Mouse (Mus musculus) myocyte (in vitro differentiated cells): ENCODE measurements at regions not wholly inside any gene's neighbourhood (a gene's known extent, or its start where the extent isn't known, plus 50 kb on each side); places are given as distances from the start of the nearest gene placed in this dataset.

Experiments used
- H3K27me3 ChIP-seq: one replicate; pipeline ENCODE4 v1.6.1; 2011; ENCODE audit not compliant: control insufficient read depth, insufficient read depth, insufficient read length
- H3K36me3 ChIP-seq: one replicate; pipeline ENCODE4 v1.6.1; 2011; ENCODE audit not compliant: control insufficient read depth, insufficient read depth
- H3K4me2 ChIP-seq: one replicate; pipeline ENCODE4 v1.6.1; 2011; ENCODE audit warnings: low read depth, control low read depth
- H3K4me3 ChIP-seq: one replicate; pipeline ENCODE4 v1.5.1; 2011; ENCODE audit warnings: mild to moderate bottlenecking, control low read depth, moderate library complexity
- H3K79me2 ChIP-seq: one replicate; pipeline ENCODE4 v1.6.1; 2011; ENCODE audit not compliant: control insufficient read depth, insufficient read depth
- H3ac ChIP-seq: one replicate; pipeline ENCODE4 v1.6.1; 2011; ENCODE audit not compliant: control insufficient read depth, insufficient read length
- CEBPB ChIP-seq: IDR thresholded peaks from 2 replicates; pipeline ENCODE4 v1.6.1; 2011; ENCODE audit warnings: mild to moderate bottlenecking, moderate library complexity; ENCODE audit not compliant: poor library complexity, insufficient read depth, severe bottlenecking
- E2F4 ChIP-seq: IDR thresholded peaks from one replicate; pipeline ENCODE4 v1.6.1; 2011; ENCODE audit warnings: mild to moderate bottlenecking, control low read depth, moderate library complexity; ENCODE audit not compliant: insufficient read depth
- MAX ChIP-seq: IDR thresholded peaks from one replicate; pipeline ENCODE4 v1.6.1; 2011; ENCODE audit warnings: low read depth, mild to moderate bottlenecking, control low read depth
- MYOD1 ChIP-seq, 3 experiments: IDR thresholded peaks; one replicate each; pipeline ENCODE4 v1.6.1; 2011; ENCODE audit warnings: control low read depth in 2 of 3, low read depth in 2 of 3, mild to moderate bottlenecking in 2 of 3, moderate library complexity in 1 of 3; ENCODE audit not compliant: insufficient read length in 2 of 3, control insufficient read depth in 1 of 3
- MYOG ChIP-seq, 3 experiments: IDR thresholded peaks; one replicate each; pipeline ENCODE4 v1.6.1; 2011; ENCODE audit warnings: control low read depth in 2 of 3, low read depth in 2 of 3, mild to moderate bottlenecking in 2 of 3; ENCODE audit not compliant: insufficient read length in 2 of 3, control insufficient read depth in 1 of 3, insufficient read depth in 1 of 3
- POLR2A ChIP-seq: IDR thresholded peaks from one replicate; pipeline ENCODE4 v1.6.1; 2011; ENCODE audit warnings: low read depth, mild to moderate bottlenecking, control low read depth, moderate library complexity; ENCODE audit not compliant: insufficient read length
- POLR2AphosphoS2 ChIP-seq: IDR thresholded peaks from one replicate; pipeline ENCODE4 v1.6.1; 2011; ENCODE audit warnings: low read depth, control low read depth; ENCODE audit not compliant: insufficient read length
- REST ChIP-seq: IDR thresholded peaks from one replicate; pipeline ENCODE4 v1.6.1; 2011; ENCODE audit warnings: mild to moderate bottlenecking, control low read depth, moderate library complexity; ENCODE audit not compliant: insufficient read depth, insufficient read length
- SRF ChIP-seq: IDR thresholded peaks from one replicate; pipeline ENCODE4 v1.6.1; 2011; ENCODE audit warnings: low read depth; ENCODE audit not compliant: control insufficient read depth, insufficient read length
- TCF12 ChIP-seq: IDR thresholded peaks from one replicate; pipeline ENCODE4 v1.6.1; 2011; ENCODE audit warnings: mild to moderate bottlenecking, control low read depth; ENCODE audit not compliant: poor library complexity, insufficient read depth, severe bottlenecking
- TCF3 ChIP-seq: IDR thresholded peaks from one replicate; pipeline ENCODE4 v1.6.1; 2011; ENCODE audit warnings: low read depth, control low read depth; ENCODE audit not compliant: insufficient read length
- USF1 ChIP-seq: IDR thresholded peaks from one replicate; pipeline ENCODE4 v1.6.1; 2011; ENCODE audit warnings: low read depth, mild to moderate bottlenecking, control low read depth, moderate library complexity

GRCm38 (mm10) chr11:40624126-40624778, 70.8 kb downstream of the Mat2b start:
- no peaks in the 10 kb centered on the region for H3K36me3 ChIP-seq
- H3K4me3 ChIP-seq: no peak overlapping the region
- TF ChIP-seq POLR2A (no peak), MAX (no peak), MYOD1 (IDR thresholded peaks at IDR 0.05; ENCODE audit: control insufficient read depth in 1 of 3, insufficient read length in 2 of 3, low read depth in 2 of 3) (no peak), REST (no peak)
- H3K27me3 ChIP-seq: no peaks in the 10 kb centered on the region
- no peaks in the 10 kb centered on the region for H3K79me2 ChIP-seq
- no peak overlapping the region for H3K4me2 ChIP-seq
- no peak overlapping the region for H3ac ChIP-seq

GRCm38 (mm10) chr11:40620036-40620435, 75.0 kb downstream of the Mat2b start:
- TF ChIP-seq POLR2AphosphoS2: no peak
- TF ChIP-seq MAX: no peak
- no peak for TF ChIP-seq REST
- TF ChIP-seq TCF12: no peak
- TF ChIP-seq MYOD1 (IDR thresholded peaks at IDR 0.05; ENCODE audit: control insufficient read depth in 1 of 3, insufficient read length in 2 of 3, low read depth in 2 of 3): no peak
- no peak for TF ChIP-seq SRF
- TF ChIP-seq CEBPB: no peak
- TF ChIP-seq TCF3: no peak
- no peak for TF ChIP-seq POLR2A
- TF ChIP-seq MYOG (IDR thresholded peaks at IDR 0.05; ENCODE audit: control insufficient read depth in 1 of 3, insufficient read depth in 1 of 3, insufficient read length in 2 of 3, low read depth in 2 of 3): no peak
- no peak for TF ChIP-seq E2F4
- Histone ChIP-seq H3K4me3 (no peak overlapping the region), H3K79me2 (no peaks in the 10 kb centered on the region), H3ac (no peak overlapping the region), H3K27me3 (no peaks in the 10 kb centered on the region), H3K4me2 (no peak overlapping the region), H3K36me3 (no peaks in the 10 kb centered on the region)

DNA sequence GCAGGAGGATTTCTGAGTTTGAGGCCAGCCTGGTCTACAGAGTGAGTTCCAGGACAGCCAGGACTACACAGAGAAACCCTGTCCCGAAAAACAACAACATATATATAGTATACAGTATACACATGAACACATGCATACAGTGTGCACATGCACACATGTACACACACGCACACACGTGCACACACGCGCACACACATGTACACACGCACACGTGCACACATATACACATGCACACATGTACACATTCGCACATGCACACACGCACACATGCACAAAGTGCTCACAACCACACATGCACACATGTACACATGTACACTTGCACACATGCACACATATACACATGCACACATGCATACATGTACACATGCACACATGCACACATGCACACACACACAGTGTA, 92.0 kb downstream of the Mat2b start:
- no peak for TF ChIP-seq POLR2A
- no peak for TF ChIP-seq SRF
- no peak for TF ChIP-seq TCF12
- no peak for TF ChIP-seq TCF3
- TF ChIP-seq USF1: no peak
- no peak for TF ChIP-seq POLR2AphosphoS2
- TF ChIP-seq MAX: no peak
- TF ChIP-seq REST: no peak
- no peak for TF ChIP-seq MYOD1 (IDR thresholded peaks at IDR 0.05; ENCODE audit: control insufficient read depth in 1 of 3, insufficient read length in 2 of 3, low read depth in 2 of 3)
- no peak for TF ChIP-seq E2F4
- TF ChIP-seq MYOG (IDR thresholded peaks at IDR 0.05; ENCODE audit: control insufficient read depth in 1 of 3, insufficient read depth in 1 of 3, insufficient read length in 2 of 3, low read depth in 2 of 3): no peak
- no peak for TF ChIP-seq CEBPB
- Histone ChIP-seq H3K27me3 (no peaks in the 10 kb centered on the region), H3K36me3 (no peaks in the 10 kb centered on the region), H3K4me2 (no peak overlapping the region), H3ac (no peak overlapping the region), H3K4me3 (no peak overlapping the region), H3K79me2 (no peaks in the 10 kb centered on the region)

GRCm38 (mm10) chr11:40601572-40601909, 93.5 kb downstream of the Mat2b start:
- Histone ChIP-seq H3K4me3 (no peak overlapping the region), H3ac (no peak overlapping the region), H3K79me2 (no peaks in the 10 kb centered on the region), H3K36me3 (no peaks in the 10 kb centered on the region), H3K27me3 (no peaks in the 10 kb centered on the region), H3K4me2 (no peak overlapping the region)
- TF ChIP-seq E2F4 (no peak), SRF (no peak), MYOG (IDR thresholded peaks at IDR 0.05; ENCODE audit: control insufficient read depth in 1 of 3, insufficient read depth in 1 of 3, insufficient read length in 2 of 3, low read depth in 2 of 3) (no peak), MYOD1 (IDR thresholded peaks at IDR 0.05; ENCODE audit: control insufficient read depth in 1 of 3, insufficient read length in 2 of 3, low read depth in 2 of 3) (no peak), TCF12 (no peak), USF1 (no peak), TCF3 (no peak), MAX (no peak), CEBPB (no peak), POLR2AphosphoS2 (no peak), REST (no peak), POLR2A (no peak)

- no peak overlapping the region for H3K4me2 ChIP-seq
- H3K36me3 ChIP-seq: no peaks in the 10 kb centered on the region
- H3K79me2 ChIP-seq: no peaks in the 10 kb centered on the region
- no peaks in the 10 kb centered on the region for H3K27me3 ChIP-seq
- TF ChIP-seq E2F4: no peak
- no peak for TF ChIP-seq TCF3
- TF ChIP-seq POLR2A: no peak
- TF ChIP-seq MYOD1 (IDR thresholded peaks at IDR 0.05; ENCODE audit: control insufficient read depth in 1 of 3, insufficient read length in 2 of 3, low read depth in 2 of 3): no peak
- no peak for TF ChIP-seq POLR2AphosphoS2
- TF ChIP-seq SRF: no peak
- TF ChIP-seq CEBPB: no peak
- no peak for TF ChIP-seq USF1
- no peak for TF ChIP-seq MYOG (IDR thresholded peaks at IDR 0.05; ENCODE audit: control insufficient read depth in 1 of 3, insufficient read depth in 1 of 3, insufficient read length in 2 of 3, low read depth in 2 of 3)
- no peak for TF ChIP-seq REST
- no peak for TF ChIP-seq MAX
- TF ChIP-seq TCF12: no peak
- H3K4me3 ChIP-seq: no peak overlapping the region
- H3ac ChIP-seq: no peak overlapping the region
These were observed 94.0 kb downstream of the Mat2b start for GRCm38 (mm10) chr11:40600773-40601571.
